In genomic region chr6:100203492-100203891, GRCm38 (mm10) we compare ENCODE assay signal across 14 mouse cellular contexts.
A peak's percentile ranks its signal among the peaks of the same experiment; 100 is the strongest.
DNase-seq lines count a peak whose midpoint lies in the region; ATAC-seq and TF ChIP-seq lines count a peak whose summit lies in the region.
"Had no signal": no experiment of that assay in that cellular context is flagged by ENCODE, and none has a peak within 500 bp of the region (broad histone marks: within the 10 kb centered on the region; RNA-seq: fewer than 3 reads in every experiment).

No protein-coding gene starts in this region.

- H3K27ac ChIP-seq in heart, postnatal 0 days (ENCODE audit: low read depth) = no peak overlapping the region
- H3K27ac ChIP-seq in hindbrain, embryonic 15.5 days (replicated peaks) = no peak overlapping the region
- no peak overlapping the region for H3K27ac ChIP-seq in midbrain, postnatal 0 days (ENCODE audit: low read depth, low read length)
- H3K27ac ChIP-seq: embryonic facial prominence, embryonic 12.5 days; forebrain, embryonic 10.5 days; heart, embryonic 15.5 days had no signal

- intact Hi-C loops in heart, postnatal 14 days (cut with DNase I) = no loop called here

- no peaks in the 10 kb centered on the region for H3K9me3 ChIP-seq in heart, postnatal 0 days (replicated peaks; ENCODE audit: control insufficient read depth, low read length)
- H3K9me3 ChIP-seq in hindbrain, embryonic 15.5 days = no peaks in the 10 kb centered on the region
- H3K9me3 ChIP-seq in midbrain, postnatal 0 days (ENCODE audit: low read length) = no peaks in the 10 kb centered on the region
- H3K9me3 ChIP-seq: embryonic facial prominence, embryonic 12.5 days; forebrain, embryonic 10.5 days; heart, embryonic 15.5 days had no signal

- H3K36me3 ChIP-seq in heart, postnatal 0 days (replicated peaks; ENCODE audit: control insufficient read depth, insufficient read depth, low read length) = no peaks in the 10 kb centered on the region
- no peaks in the 10 kb centered on the region for H3K36me3 ChIP-seq in hindbrain, embryonic 15.5 days
- H3K36me3 ChIP-seq in midbrain, postnatal 0 days (ENCODE audit: insufficient read depth, low read length) = no peaks in the 10 kb centered on the region
- H3K36me3 ChIP-seq: embryonic facial prominence, embryonic 12.5 days; forebrain, embryonic 10.5 days; heart, embryonic 15.5 days had no signal

- peaks cover 35% of the 10 kb centered on the region for H3K4me1 ChIP-seq in heart, postnatal 0 days (ENCODE audit: control insufficient read depth, insufficient read depth)
- H3K4me1 ChIP-seq in hindbrain, embryonic 15.5 days (replicated peaks) = peaks cover 30% of the 10 kb centered on the region
- H3K4me1 ChIP-seq in midbrain, postnatal 0 days (ENCODE audit: insufficient read depth, low read length) = peaks cover 13% of the 10 kb centered on the region

- H3K4me2 ChIP-seq in heart, postnatal 0 days (ENCODE audit: low read depth, low read length) = no peak overlapping the region
- no peak overlapping the region for H3K4me2 ChIP-seq in hindbrain, embryonic 15.5 days
- no peak overlapping the region for H3K4me2 ChIP-seq in midbrain, postnatal 0 days (ENCODE audit: low read depth, low read length, poor library complexity, severe bottlenecking)
- H3K4me2 ChIP-seq: embryonic facial prominence, embryonic 12.5 days; heart, embryonic 15.5 days; midbrain, embryonic 11.5 days had no signal

- no peak overlapping the region for H3K4me3 ChIP-seq in heart, postnatal 0 days (ENCODE audit: low read depth, low read length)
- no peak overlapping the region for H3K4me3 ChIP-seq in hindbrain, embryonic 15.5 days
- H3K4me3 ChIP-seq in midbrain, postnatal 0 days (ENCODE audit: low read depth, low read length) = no peak overlapping the region
- H3K4me3 ChIP-seq: embryonic facial prominence, embryonic 12.5 days; forebrain, embryonic 10.5 days; heart, embryonic 15.5 days had no signal

- H3K27me3 ChIP-seq in heart, postnatal 0 days (ENCODE audit: control insufficient read depth, insufficient read depth, low read length) = no peaks in the 10 kb centered on the region
- peaks cover 13% of the 10 kb centered on the region for H3K27me3 ChIP-seq in hindbrain, embryonic 15.5 days
- peaks cover 8% of the 10 kb centered on the region; the same call in 1 of the 2 replicates for H3K27me3 ChIP-seq in midbrain, postnatal 0 days (ENCODE audit: insufficient read depth, low read length)

- ATAC-seq in heart, postnatal 0 days (ENCODE audit: insufficient read depth, low read depth) = no peak
- peak; percentile 5; the same call in 1 of the 2 replicates for ATAC-seq in hindbrain, embryonic 15.5 days (ENCODE audit: low FRiP score, low read depth)
- no peak for ATAC-seq in midbrain, postnatal 0 days (ENCODE audit: low FRiP score)

- WGBS in heart, postnatal 0 days = 23% methylated on average over 3 of the region's 3 CpGs
- WGBS in hindbrain, embryonic 15.5 days = 11% methylated on average over 3 of the region's 3 CpGs
- 48% methylated on average over 3 of the region's 3 CpGs for WGBS in midbrain, postnatal 0 days

- H3K9ac ChIP-seq in heart, postnatal 0 days (replicated peaks; ENCODE audit: low read depth, low read length) = no peak overlapping the region
- no peak overlapping the region for H3K9ac ChIP-seq in hindbrain, embryonic 15.5 days
- H3K9ac ChIP-seq in midbrain, postnatal 0 days (replicated peaks; ENCODE audit: low read length, poor library complexity, severe bottlenecking) = no peak overlapping the region
- H3K9ac ChIP-seq: embryonic facial prominence, embryonic 12.5 days; heart, embryonic 15.5 days had no signal

- no peak for TF ChIP-seq CTCF in heart, postnatal 0 days (IDR thresholded peaks at IDR 0.05; ENCODE audit: low read depth)
- TF ChIP-seq CTCF in midbrain, postnatal 0 days (IDR thresholded peaks at IDR 0.05) = no peak

- TF ChIP-seq EP300 in heart, postnatal 0 days (IDR thresholded peaks at IDR 0.05; ENCODE audit: low read depth) = no peak

- DNase-seq in heart, postnatal 0 days (ENCODE audit: low spot score) = peak; percentile 24
- DNase-seq in heart, postnatal 14 days = no peak
- DNase-seq in A20 (ENCODE audit: low read depth, low spot score) (peak; percentile 5), ES-CJ7 (ENCODE audit: low read depth, low spot score) (peak; percentile 87)
- DNase-seq in spleen, postnatal 14 days (ENCODE audit: low spot score in 2 of 2) = no peak
- DNase-seq in midbrain, postnatal 0 days (ENCODE audit: low spot score) = no peak
- DNase-seq: cerebellum, adult 9-10 months; kidney, adult 2 months; thymus, adult 18-20 months had no signal

Comparison
In these comparisons a context has a peak if more than half of its experiments do, and no peak if none do; other contexts are left out.
1. DNase-seq: peak in heart, postnatal 0 days (single experiment), A20 (single experiment) and ES-CJ7 (single experiment); none in heart, postnatal 14 days (0 of 2), spleen, postnatal 14 days (0 of 2) and midbrain, postnatal 0 days (single experiment).